Comparison of ENCODE assay signal across 8 mouse cellular contexts in genomic region chr5:143817931-143818311, GRCm38 (mm10). TPM values are rescaled to one million over a fixed set of nuclear protein-coding genes. Genes with fewer than 3 reads are reported as not detected.
A peak's percentile ranks its signal among the peaks of the same experiment; 100 is the strongest.
DNase-seq lines count a peak whose midpoint lies in the region; ATAC-seq and TF ChIP-seq lines count a peak whose summit lies in the region.

No protein-coding gene starts in this region.

- peak overlapping the region; percentile 86 for H3K4me2 ChIP-seq in forebrain, embryonic 15.5 days (replicated peaks)
- H3K4me2 ChIP-seq in limb, embryonic 13.5 days (replicated peaks) = peak overlapping the region; percentile 79

- peak; percentile 50 for ATAC-seq in CD4-positive, CD25-positive, alpha-beta regulatory T cell, adult 4 months
- peak; percentile 80 for ATAC-seq in forebrain, embryonic 15.5 days (replicated peaks)
- ATAC-seq in limb, embryonic 13.5 days (ENCODE audit: low FRiP score, low read depth) = peak; percentile 79
- peak; percentile 20; the same call in 1 of the 2 replicates for ATAC-seq in monocyte, adult 5-6 weeks (replicated peaks; ENCODE audit: insufficient number of reproducible peaks, low FRiP score, low TSS enrichment, poor library complexity, severe bottlenecking)

- no peak overlapping the region for H3K27ac ChIP-seq in ES-E14 (ENCODE audit: insufficient read depth, low read depth, low read length, poor library complexity, severe bottlenecking)
- H3K27ac ChIP-seq in forebrain, embryonic 15.5 days (replicated peaks) = peak overlapping the region; percentile 89; the same call in 1 of the 2 replicates
- no peak overlapping the region for H3K27ac ChIP-seq in limb, embryonic 13.5 days

- H3K27me3 ChIP-seq in forebrain, embryonic 15.5 days = no peaks in the 10 kb centered on the region
- H3K27me3 ChIP-seq in limb, embryonic 13.5 days = no peaks in the 10 kb centered on the region

- no peak for DNase-seq in ES-E14 (ENCODE audit: low read depth, low spot score)
- no peak for DNase-seq in adrenal gland, postnatal 25 days
- DNase-seq in testis, postnatal 10 days (ENCODE audit: low spot score) = no peak
- no peak for DNase-seq in cerebellum, adult 8-10 months

- H3K9me3 ChIP-seq in ES-E14 (ENCODE audit: control insufficient read depth, insufficient read depth, low read depth, low read length) = no peaks in the 10 kb centered on the region
- H3K9me3 ChIP-seq in forebrain, embryonic 15.5 days = no peaks in the 10 kb centered on the region
- no peaks in the 10 kb centered on the region for H3K9me3 ChIP-seq in limb, embryonic 13.5 days

- H3K9ac ChIP-seq in ES-E14 (ENCODE audit: insufficient read depth, low read depth, low read length, poor library complexity, severe bottlenecking) = peak overlapping the region; percentile 96
- peak overlapping the region; percentile 89 for H3K9ac ChIP-seq in forebrain, embryonic 15.5 days (replicated peaks)
- H3K9ac ChIP-seq in limb, embryonic 13.5 days = peak overlapping the region; percentile 87

- H3K4me1 ChIP-seq in ES-E14 (ENCODE audit: control insufficient read depth in 2 of 2, insufficient read depth in 2 of 2, low read length in 2 of 2, poor library complexity in 1 of 2) = peaks cover 0 to 6% of the 10 kb centered on the region in 2 experiments; a peak in 1 of 4 replicates
- peaks cover 13% of the 10 kb centered on the region for H3K4me1 ChIP-seq in forebrain, embryonic 15.5 days
- peaks cover 14% of the 10 kb centered on the region for H3K4me1 ChIP-seq in limb, embryonic 13.5 days

- in situ Hi-C loops in ES-E14 (cut with MboI; ENCODE audit: low sequenced_read_pairs in 2 of 2, unreplicated experiment in 2 of 2) = no loop called here

- H3K4me3 ChIP-seq in ES-E14 (ENCODE audit: insufficient read depth in 1 of 2, low read depth in 1 of 2, low read length in 2 of 2, poor library complexity in 1 of 2, severe bottlenecking in 1 of 2) = peak overlapping the region; percentile 96 to 98
- H3K4me3 ChIP-seq in forebrain, embryonic 15.5 days = peak overlapping the region; percentile 96
- H3K4me3 ChIP-seq in limb, embryonic 13.5 days = peak overlapping the region; percentile 77

- under 1% methylated on average over 32 of the region's 32 CpGs for WGBS in forebrain, embryonic 15.5 days
- under 1% methylated on average over 32 of the region's 32 CpGs for WGBS in limb, embryonic 13.5 days

- H3K36me3 ChIP-seq in ES-E14 (ENCODE audit: control insufficient read depth, insufficient read depth, low read length, poor library complexity, severe bottlenecking) = no peaks in the 10 kb centered on the region
- H3K36me3 ChIP-seq in forebrain, embryonic 15.5 days = no peaks in the 10 kb centered on the region
- H3K36me3 ChIP-seq in limb, embryonic 13.5 days = no peaks in the 10 kb centered on the region

TF ChIP-seq in ES-E14, 5 proteins besides CTCF, POLR2A, EP300 and RAD21:
- TF ChIP-seq ZC3H11A (IDR thresholded peaks at IDR 0.05; ENCODE audit: borderline replicate concordance, low read depth, low read length) = no peak
- TF ChIP-seq HCFC1 (IDR thresholded peaks at IDR 0.05; ENCODE audit: borderline replicate concordance, insufficient read depth, low read length) = no peak
- no peak for TF ChIP-seq ZNF384 (IDR thresholded peaks at IDR 0.05; ENCODE audit: low read depth, low read length)
- no peak for TF ChIP-seq CHD2 (IDR thresholded peaks at IDR 0.05; ENCODE audit: low read depth, low read length)
- TF ChIP-seq MAFK (IDR thresholded peaks at IDR 0.05; ENCODE audit: insufficient read depth, low read depth, low read length) = no peak
TF ChIP-seq in ES-E14: peak in this region for 0.

RNA-seq across cellular contexts. Expression of gene Eif2ak1, which starts 0.3 kb away (rescaled TPM):
- 10 to 100 TPM; 23.7 to 26.6 TPM for polyA plus RNA-seq in CD4-positive, CD25-positive, alpha-beta regulatory T cell, adult 4 months (2017; shearing (Covaris generic))
- 28.1 and 29.7 TPM in 2 replicates for total RNA-seq in ES-E14 (2012; rRNA removed)
- 46.7 and 47.5 TPM in 2 replicates for polyA plus RNA-seq in forebrain, embryonic 15.5 days (2015; fragmentation: Nextera tagmentation; extraction: Ambion mirVana)
- polyA plus RNA-seq in limb, embryonic 13.5 days (2015; fragmentation: Nextera tagmentation; extraction: Ambion mirVana) = 46.3 and 46.8 TPM in 2 replicates
- 47.6 to 48.1 TPM (median 48.0 TPM) in 3 replicates for total RNA-seq in monocyte, adult 5-6 weeks (2017)
- 32.2 and 42.0 TPM in 2 replicates for total RNA-seq in adrenal gland, postnatal 25 days (2021)

Comparison
In these comparisons a context has a peak if more than half of its experiments do, and no peak if none do; other contexts are left out.
1. ATAC-seq: peak in every context shown above with its lines; median percentile 80 in forebrain, embryonic 15.5 days; 79 in limb, embryonic 13.5 days; 50 in CD4-positive, CD25-positive, alpha-beta regulatory T cell, adult 4 months; 20 in monocyte, adult 5-6 weeks.